Mouse (Mus musculus): Measurements from ENCODE around the gene Nudt15.

Gene Nudt15

GRCm38 (mm10) chr14:73470593-73470992, 77.4 kb downstream of the Nudt15 start:
- DNase-seq (ENCODE audit: low spot score) = no peak

- DNase-seq (ENCODE audit: low spot score) = no peak
Measured at GRCm38 (mm10) chr14:73469506-73469905, 78.5 kb downstream of the Nudt15 start.
